Mouse (Mus musculus) kidney, postnatal 4 days (tissue): ENCODE measurements around the gene Gm20817.
"Not testable (repeated sequence)": the region's sequence is repeated elsewhere in the genome, so short reads cannot be mapped to it uniquely, and the experiment has no call there.

ENCODE experiments used
- DNase-seq, 2 experiments: peaks; one replicate each; pipeline ENCODE4 v3.0.0; 2021; ENCODE audit warnings: mixed read lengths in 2 of 2

Gene Gm20817

GRCm38 (mm10) chrY:68832628-68833027 lies at the start of gene Gm20817:
TSS of gene Gm20817 (minus strand) at chrY:68832728.
- not testable (repeated sequence) for DNase-seq
